Mouse (Mus musculus) neutrophil, adult 83 days (primary cell): ENCODE results near the gene Olfr1404. TPM values are rescaled to one million over a fixed set of nuclear protein-coding genes. Genes with fewer than 3 reads are reported as not detected.

ENCODE experiments used
- total RNA-seq, 2 experiments: library from RNA; stranded (reverse); gene quantifications; one replicate each; pipeline ENCODE4 v1.2.4; 2023

The Olfr1404 gene
- total RNA-seq: not detected

DNA sequence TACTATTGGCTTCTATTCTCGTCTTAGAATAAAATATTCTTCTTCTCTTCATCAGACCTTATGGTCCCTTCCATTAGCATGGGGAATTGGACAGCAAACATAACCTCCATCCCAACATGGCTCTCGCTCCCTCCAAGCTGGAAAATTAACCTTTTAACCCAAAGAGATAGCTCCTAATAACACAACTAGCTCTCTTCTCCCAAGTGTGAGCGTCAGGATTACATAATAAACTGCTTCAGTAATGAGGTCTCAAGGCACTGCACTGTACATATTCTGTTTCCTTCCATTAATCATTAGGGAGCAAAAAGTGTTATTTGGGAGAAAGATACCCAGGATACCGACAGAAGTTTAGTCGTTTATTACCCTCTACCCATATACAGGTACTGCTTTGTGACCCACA lies at the start of gene Olfr1404:
Gene Olfr1404, plus strand, starts transcription at position 301 of the 400 bp plus-strand sequence.

GRCm38 (mm10) chr1:173190540-173190939 lies 21.7 kb upstream of the Olfr1404 start, which contains the start of gene Olfr1406:
Gene Olfr1406, minus strand, starts transcription at chr1:173190640.

DNA sequence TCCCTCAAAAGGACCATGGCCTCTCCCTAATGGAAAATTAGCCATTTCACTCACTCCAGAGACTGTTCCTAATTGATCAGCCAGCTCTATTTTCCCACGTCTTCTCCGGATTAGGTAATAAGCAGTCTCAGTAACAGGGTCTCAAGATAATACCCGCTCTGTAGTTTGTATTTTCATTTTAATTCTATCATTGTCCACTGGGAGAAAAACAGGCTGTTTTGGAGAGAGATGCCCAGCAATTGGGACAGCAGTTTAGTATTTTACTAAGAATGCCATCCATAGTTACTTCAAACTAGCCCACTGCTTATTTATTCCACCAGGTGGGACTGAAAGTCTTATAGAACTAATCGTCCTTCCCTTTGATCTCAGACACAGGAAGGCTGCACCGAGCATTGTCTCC lies 14.7 kb upstream of the Olfr1404 start, which contains the start of gene Olfr218:
Gene Olfr218, plus strand, starts transcription at position 301 of the 400 bp plus-strand sequence.

GRCm38 (mm10) chr1:173227081-173227480 lies 14.9 kb downstream of the Olfr1404 start, which contains the start of gene Fcer1a:
Gene Fcer1a, minus strand, starts transcription at chr1:173227214.

GRCm38 (mm10) chr1:173265701-173266100 lies 53.5 kb downstream of the Olfr1404 start, which contains the start of gene Olfr418:
Gene Olfr418, plus strand, starts transcription at chr1:173266001.

Other genes with a start within 250 kb of the Olfr1404 start
- gene Olfr1408, start 75.0 kb upstream of the Olfr1404 start, total RNA-seq: not detected
- not detected for gene Olfr1406, start 21.8 kb upstream of the Olfr1404 start, total RNA-seq
- gene Olfr218, start 14.6 kb upstream of the Olfr1404 start, total RNA-seq: not detected
- 1 to 10 TPM; 3.4 to 5.2 TPM for gene Fcer1a, start 14.8 kb downstream of the Olfr1404 start, total RNA-seq
- not detected for gene Olfr418, start 53.6 kb downstream of the Olfr1404 start, total RNA-seq
- not detected for gene Mptx2, start 65.4 kb downstream of the Olfr1404 start, total RNA-seq
- 1 to 10 TPM; 1.8 to 2.6 TPM for gene Ackr1, start 121.4 kb downstream of the Olfr1404 start, total RNA-seq
- gene Aim2, start 138.5 kb downstream of the Olfr1404 start, total RNA-seq: 10 to 100 TPM; 40.9 to 48.4 TPM
- under 1 TPM; 0.31 to 0.88 TPM for gene Cadm3, start 155.3 kb downstream of the Olfr1404 start, total RNA-seq